Mouse (Mus musculus) kidney, adult 8-10 months (tissue): Measurements from ENCODE around the gene Psg16.

Experiments used
- DNase-seq, 2 experiments: peaks; one replicate each; pipeline ENCODE4 v3.0.0; 2022

Psg16 gene

GRCm38 (mm10) chr7:17073904-17074615, at the start of gene Psg16:
Gene Psg16 (plus strand): TSS chr7:17074040.
- peak in 1 of 2 experiments; percentile 64 for DNase-seq

- peak in 1 of 2 experiments; percentile 44 for DNase-seq
These were observed 49.7 kb upstream of the Psg16 start for GRCm38 (mm10) chr7:17024141-17024540.

- DNase-seq, result peak; percentile 73 to 75
These were observed 48.9 kb upstream of the Psg16 start for GRCm38 (mm10) chr7:17024814-17025504.

GRCm38 (mm10) chr7:17025505-17025894, 48.3 kb upstream of the Psg16 start:
- peak in 1 of 2 experiments; percentile 45 for DNase-seq

GRCm38 (mm10) chr7:17025896-17026622, 47.8 kb upstream of the Psg16 start:
- DNase-seq, result no peak

GRCm38 (mm10) chr7:17026710-17027587, 46.9 kb upstream of the Psg16 start:
- DNase-seq, result peak; percentile 71 to 75

GRCm38 (mm10) chr7:17027588-17028343, 46.1 kb upstream of the Psg16 start, which contains the start of gene Ppp5c:
Gene Ppp5c (minus strand): TSS chr7:17027924.
- peak; percentile 89 to 90 for DNase-seq

GRCm38 (mm10) chr7:17028923-17029322, 44.9 kb upstream of the Psg16 start:
- DNase-seq, result no peak

GRCm38 (mm10) chr7:17030239-17030638, 43.6 kb upstream of the Psg16 start:
- no peak for DNase-seq

GRCm38 (mm10) chr7:17038018-17038695, 35.7 kb upstream of the Psg16 start:
- no peak for DNase-seq

- DNase-seq, result no peak
These were observed 34.5 kb upstream of the Psg16 start for GRCm38 (mm10) chr7:17039373-17039772.

GRCm38 (mm10) chr7:17045743-17046142, 28.1 kb upstream of the Psg16 start:
- no peak for DNase-seq

- DNase-seq, result no peak
These were observed 26.7 kb upstream of the Psg16 start for GRCm38 (mm10) chr7:17047041-17047682.

GRCm38 (mm10) chr7:17048431-17049190, 25.2 kb upstream of the Psg16 start:
- DNase-seq, result no peak

GRCm38 (mm10) chr7:17050491-17050890, 23.3 kb upstream of the Psg16 start:
- DNase-seq, result no peak

- DNase-seq, result peak; percentile 63 to 79
These were observed 22.8 kb upstream of the Psg16 start for GRCm38 (mm10) chr7:17050933-17051594.

GRCm38 (mm10) chr7:17054325-17054989, 19.4 kb upstream of the Psg16 start:
- DNase-seq, result no peak

- DNase-seq, result no peak
These were observed 18.4 kb upstream of the Psg16 start for GRCm38 (mm10) chr7:17055287-17055946.
